Mouse (Mus musculus): ENCODE results near the gene Gm5089.
"Not testable (repeated sequence)": the region's sequence is repeated elsewhere in the genome, so short reads cannot be mapped to it uniquely, and the experiment has no call there.

The Gm5089 gene

DNA sequence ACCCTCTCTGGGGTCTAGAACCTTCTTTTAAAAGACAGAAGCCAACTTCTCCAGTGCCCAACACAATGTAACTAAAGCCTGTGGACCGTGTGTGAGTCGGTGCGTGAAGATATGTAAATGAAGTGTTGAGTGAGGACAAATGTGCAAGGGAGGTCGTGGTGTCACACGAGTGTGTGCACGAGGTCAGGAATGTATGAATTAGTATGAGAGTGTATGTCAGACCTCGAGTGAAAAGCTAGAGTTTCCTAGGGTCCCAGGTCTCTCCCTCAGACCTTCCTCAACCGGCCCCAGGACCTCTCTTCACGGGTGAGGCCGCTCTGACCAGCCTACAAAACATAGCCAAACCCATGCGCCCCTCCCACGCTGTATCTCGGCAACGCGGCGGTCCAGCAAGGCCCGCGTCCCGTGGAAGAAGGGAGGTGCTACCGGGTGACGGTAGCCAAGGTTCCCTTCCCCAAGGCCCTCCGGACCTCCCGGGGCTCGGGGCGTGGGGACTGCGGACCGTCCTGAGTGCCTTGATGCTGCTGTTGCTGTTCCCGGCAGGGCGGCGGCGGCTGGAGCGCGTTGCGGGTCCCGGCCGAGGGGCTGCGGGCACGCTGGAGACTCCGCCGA lies 12.3 kb upstream of the Gm5089 start:
- DNase-seq: no peak

DNA sequence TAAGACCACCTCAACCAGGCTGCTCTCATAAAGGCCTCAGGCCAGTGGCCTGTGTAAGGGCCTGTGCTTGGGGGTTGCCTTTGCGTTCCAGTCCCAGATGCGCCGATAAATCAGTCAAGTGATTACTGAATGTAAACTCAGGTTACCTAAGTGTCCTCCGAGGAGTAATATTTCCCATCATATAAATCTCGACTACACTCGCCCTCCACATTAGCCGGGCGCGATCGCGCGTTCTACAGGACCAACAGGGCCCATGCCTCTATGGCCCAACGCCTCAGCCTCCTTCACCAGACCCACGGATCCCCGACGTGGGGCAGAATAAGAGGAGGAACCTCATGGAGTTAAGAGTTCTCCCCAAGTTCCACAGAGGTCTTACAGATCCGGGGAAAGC lies 11.8 kb upstream of the Gm5089 start:
- no peak for DNase-seq

GRCm38 (mm10) chr14:122461966-122462365 lies 11.1 kb upstream of the Gm5089 start:
- no peak for DNase-seq

DNA sequence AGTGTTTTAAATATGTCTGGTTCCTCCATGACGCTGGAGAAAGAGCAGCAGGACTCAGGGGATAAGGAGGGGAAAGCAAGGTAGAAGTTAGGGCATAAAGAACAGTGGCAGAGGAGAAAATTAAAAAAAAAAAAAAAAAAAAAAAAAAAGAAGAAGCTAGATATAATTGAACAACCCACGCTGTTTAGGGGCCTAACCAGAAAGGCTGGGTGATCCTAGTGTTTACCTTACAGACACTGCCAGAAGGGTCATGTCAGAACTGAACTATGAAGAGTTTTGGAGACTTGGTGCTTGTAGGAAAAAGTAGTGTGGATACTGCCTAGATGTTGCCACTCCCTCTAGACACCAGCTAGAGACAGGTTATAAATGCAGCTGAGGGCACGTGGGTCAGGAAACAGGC lies 10.6 kb upstream of the Gm5089 start:
- no peak for DNase-seq

- no peak for DNase-seq
These were observed 9.3 kb upstream of the Gm5089 start for GRCm38 (mm10) chr14:122460226-122460625.

GRCm38 (mm10) chr14:122459776-122460175 lies 8.9 kb upstream of the Gm5089 start:
- DNase-seq: no peak

DNA sequence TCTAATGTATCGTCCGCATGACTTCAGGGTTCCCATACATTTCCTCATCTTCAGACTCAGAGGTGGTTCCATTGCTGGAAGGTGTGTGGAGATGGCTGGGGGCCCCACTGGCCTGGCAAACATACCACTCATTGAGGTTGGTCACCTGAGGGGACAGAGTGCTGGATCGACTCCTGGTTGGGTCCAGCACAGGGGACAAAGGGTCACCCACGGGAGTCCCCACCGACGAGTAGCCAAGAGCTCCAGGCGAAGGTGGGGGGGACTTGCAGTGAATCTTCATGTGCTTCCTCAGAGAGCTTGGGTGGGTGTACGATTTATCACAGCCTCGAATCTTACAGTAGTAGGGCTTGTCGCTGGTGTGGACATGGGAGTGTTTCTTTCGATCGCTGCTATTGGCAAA lies 8.4 kb upstream of the Gm5089 start:
- not testable (repeated sequence) for DNase-seq

DNA sequence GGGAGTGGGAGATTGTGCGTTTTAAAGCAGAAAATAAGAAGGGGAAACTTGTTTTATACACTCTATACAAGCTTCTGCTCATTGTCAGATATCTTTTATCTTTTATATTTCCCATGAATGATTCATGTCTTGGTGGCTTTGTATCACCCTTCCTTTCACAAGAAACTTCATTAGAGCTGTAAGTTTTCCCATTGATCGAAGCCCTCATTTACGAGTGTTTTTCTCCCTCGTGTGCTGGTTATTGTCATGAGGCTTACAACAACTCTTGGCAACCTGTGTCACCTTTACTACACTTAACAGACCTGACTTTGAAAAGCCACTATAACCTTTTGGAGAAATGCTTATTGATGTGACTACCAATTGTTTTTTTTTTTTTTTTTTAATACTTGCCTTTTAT lies 4.6 kb upstream of the Gm5089 start:
- no peak for DNase-seq

- no peak for DNase-seq
These were observed 4.1 kb upstream of the Gm5089 start for GRCm38 (mm10) chr14:122454901-122455561.

- DNase-seq: no peak
These were observed 3.3 kb upstream of the Gm5089 start for GRCm38 (mm10) chr14:122453996-122454738.

DNA sequence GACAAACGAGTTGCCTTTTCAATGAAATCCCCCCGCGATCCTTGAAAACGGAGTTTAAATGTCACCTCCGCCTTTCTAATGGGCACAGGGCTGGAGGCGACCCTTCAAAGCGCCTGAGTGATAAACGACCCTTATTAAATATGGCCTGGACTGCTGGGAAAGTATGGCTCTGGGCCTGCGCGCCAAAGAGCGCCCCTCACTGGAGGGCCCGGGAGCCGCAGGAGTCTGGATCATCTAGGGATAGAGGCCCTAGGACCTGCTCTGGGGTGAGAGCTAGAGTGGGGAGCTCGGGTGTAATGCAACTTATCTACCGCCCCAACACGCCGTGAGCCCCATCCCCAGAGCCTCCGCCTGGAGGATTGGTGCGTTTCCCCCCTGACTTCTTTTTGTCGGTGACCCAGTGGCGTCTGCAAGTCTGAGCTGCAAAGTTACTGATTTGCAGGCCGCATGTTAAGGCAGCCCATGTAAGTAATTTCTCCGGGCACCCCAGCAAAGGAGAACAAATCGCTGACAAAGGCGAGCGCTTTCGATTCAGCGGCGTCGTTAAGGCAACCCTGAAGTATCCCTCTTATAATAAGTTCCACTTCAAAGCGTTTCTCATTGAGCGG lies 2.6 kb upstream of the Gm5089 start:
- DNase-seq: no peak

GRCm38 (mm10) chr14:122452701-122453387 lies 1.9 kb upstream of the Gm5089 start:
- no peak for DNase-seq

DNA sequence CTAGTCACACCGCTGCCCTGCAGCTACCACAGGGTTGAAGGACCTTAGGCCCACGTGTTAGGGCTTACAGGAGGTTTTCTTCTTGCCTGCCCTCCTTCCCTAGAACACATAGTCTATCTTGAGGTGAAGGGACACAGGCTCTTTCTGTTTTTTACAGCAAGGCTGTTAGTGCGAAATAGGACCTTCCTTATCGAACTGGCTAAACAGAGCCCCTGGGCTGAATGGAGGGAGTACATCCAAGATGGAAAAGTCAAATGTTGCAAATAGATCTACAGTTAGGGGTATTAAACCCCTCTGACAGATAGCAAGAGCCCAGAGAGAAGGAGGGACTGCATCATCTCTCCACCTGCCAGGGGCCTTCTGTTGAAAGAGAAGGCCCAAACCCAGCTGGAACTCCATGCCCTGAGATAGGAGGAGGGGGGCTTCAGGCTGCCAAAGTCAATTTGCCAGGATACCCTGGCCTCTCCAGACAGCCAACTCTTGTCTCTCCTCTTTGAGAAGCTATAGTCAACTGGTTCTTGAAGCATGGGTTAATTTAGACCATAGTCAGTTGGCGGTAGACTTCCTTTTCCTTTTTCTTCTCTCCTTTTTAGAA lies 733 bp upstream of the Gm5089 start:
- DNase-seq: no peak

GRCm38 (mm10) chr14:122449601-122450495 lies 1.1 kb downstream of the Gm5089 start:
- DNase-seq: no peak

DNA sequence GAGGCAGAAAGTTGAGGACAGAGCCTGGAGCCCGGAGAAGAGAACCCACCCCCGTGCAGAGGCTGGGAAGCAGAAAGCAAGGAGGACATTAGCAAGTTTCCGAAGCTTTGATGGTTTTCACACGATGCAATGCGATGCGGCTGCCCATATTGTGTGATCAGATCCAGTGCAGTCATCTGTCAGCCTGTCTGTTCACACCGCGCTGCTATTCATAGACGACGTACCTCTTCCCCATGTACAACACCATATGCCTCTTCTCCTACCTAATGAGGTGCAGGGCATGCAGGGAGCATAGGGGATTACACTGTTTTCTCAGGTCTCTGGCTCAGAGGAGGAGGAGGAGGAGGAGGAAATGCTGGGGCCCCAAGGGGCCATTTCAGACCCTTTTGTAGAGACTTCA lies 14.1 kb downstream of the Gm5089 start:
- no peak for DNase-seq

GRCm38 (mm10) chr14:122434039-122434438 lies 16.9 kb downstream of the Gm5089 start:
- DNase-seq: no peak

- no peak for DNase-seq
These were observed 18.4 kb downstream of the Gm5089 start for GRCm38 (mm10) chr14:122432558-122432957.

- DNase-seq: no peak
These were observed 23.3 kb downstream of the Gm5089 start for GRCm38 (mm10) chr14:122427654-122428053.

GRCm38 (mm10) chr14:122427204-122427560 lies 23.7 kb downstream of the Gm5089 start:
- no peak for DNase-seq

GRCm38 (mm10) chr14:122426529-122427203 lies 24.2 kb downstream of the Gm5089 start:
- no peak for DNase-seq

DNA sequence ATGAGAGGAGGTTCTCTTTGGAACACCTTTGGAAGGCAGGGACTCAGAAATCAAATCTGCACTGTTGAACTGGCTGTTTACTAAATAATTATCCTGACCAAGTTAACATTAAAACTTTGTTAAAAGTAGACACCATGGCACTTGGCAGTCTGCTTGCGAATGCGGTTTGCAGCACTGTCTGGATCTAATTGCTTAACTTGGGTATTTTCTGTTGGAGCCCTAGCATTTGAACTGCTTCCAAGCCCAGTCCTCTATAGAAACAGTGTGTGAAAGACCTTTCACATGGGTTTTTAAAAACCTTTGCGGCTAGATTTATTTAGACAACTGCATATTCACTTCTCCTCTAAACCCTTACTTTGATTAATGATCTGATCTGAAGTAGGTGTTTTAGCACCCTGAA lies 26.5 kb downstream of the Gm5089 start:
- DNase-seq: no peak
